Mouse (Mus musculus): ENCODE results near the gene Tm4sf20. TPM values are rescaled to one million over a fixed set of nuclear protein-coding genes. Genes with fewer than 3 reads are reported as not detected.
A peak's percentile ranks its signal among the peaks of the same experiment; 100 is the strongest.

Gene Tm4sf20
- polyA plus RNA-seq, 1 experiment from 2014 or later: 0.29 TPM

DNA sequence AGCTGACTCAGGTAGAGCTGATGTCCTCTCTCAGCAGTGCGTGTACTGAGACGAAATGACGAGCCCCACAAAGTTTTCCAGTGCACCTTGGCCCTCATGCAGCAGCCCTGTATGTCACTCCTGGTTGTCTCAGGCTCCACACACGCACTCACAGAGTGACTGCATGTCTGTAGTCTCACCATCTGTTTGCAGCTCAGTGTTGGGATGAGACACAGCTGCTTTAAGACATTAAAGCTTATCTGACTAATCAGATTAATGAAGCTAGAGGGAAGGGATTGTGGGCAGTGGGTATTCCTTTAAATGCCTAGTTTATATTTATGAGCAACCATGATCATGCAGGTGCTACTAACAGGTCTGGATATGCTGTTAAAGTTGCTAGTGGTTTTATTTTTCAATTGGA is 21.9 kb downstream of the Tm4sf20 start:
- peaks cover 7% of the 10 kb centered on the region for H3K36me3 ChIP-seq (ENCODE audit: control insufficient read depth, insufficient read depth, low read length)
- no peaks in the 10 kb centered on the region for H3K9me3 ChIP-seq (replicated peaks; ENCODE audit: control insufficient read depth, low read length)
- no peak overlapping the region for H3K4me3 ChIP-seq (ENCODE audit: low read depth, low read length)
- H3K27me3 ChIP-seq (ENCODE audit: control insufficient read depth, insufficient read depth, low read length): no peaks in the 10 kb centered on the region
- WGBS (ENCODE audit: insufficient replicate concordance): 88% methylated on average over 4 of the region's 4 CpGs
- ATAC-seq (replicated peaks; ENCODE audit: insufficient number of reproducible peaks, low FRiP score, low TSS enrichment): no peak
- no peak overlapping the region for H3K9ac ChIP-seq (ENCODE audit: low read depth, low read length)
- no peaks in the 10 kb centered on the region for H3K4me1 ChIP-seq (ENCODE audit: control insufficient read depth, insufficient read depth, low read length)
- H3K4me2 ChIP-seq: no peak overlapping the region
- no peak overlapping the region for H3K27ac ChIP-seq (ENCODE audit: low read depth, low read length)

DNA sequence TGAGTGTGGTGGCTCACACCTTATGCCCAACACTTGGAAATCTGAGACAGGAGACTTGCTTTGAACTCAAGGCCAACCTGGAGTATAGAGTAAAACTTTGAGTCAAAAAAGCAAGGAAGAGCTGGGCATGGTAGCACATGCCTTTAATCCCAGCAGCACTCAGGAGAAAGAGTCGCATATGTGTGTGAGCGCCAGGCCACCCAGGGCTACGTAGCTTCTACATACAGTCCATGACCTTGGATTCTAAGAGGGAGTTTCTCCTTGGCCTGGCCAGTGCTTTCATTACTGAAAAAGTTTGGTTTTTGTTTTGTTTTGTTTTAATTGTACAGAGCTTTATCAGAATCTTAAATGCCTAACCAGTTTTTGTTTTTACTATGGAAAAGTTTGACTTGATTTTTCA is 24.3 kb downstream of the Tm4sf20 start:
- Histone ChIP-seq H3K4me3 (ENCODE audit: low read depth, low read length) (no peak overlapping the region), H3K36me3 (ENCODE audit: control insufficient read depth, insufficient read depth, low read length) (peaks cover 5% of the 10 kb centered on the region; the same call in 1 of the 2 replicates), H3K4me1 (ENCODE audit: control insufficient read depth, insufficient read depth, low read length) (no peaks in the 10 kb centered on the region), H3K4me2 (no peak overlapping the region), H3K9me3 (replicated peaks; ENCODE audit: control insufficient read depth, low read length) (no peaks in the 10 kb centered on the region), H3K9ac (ENCODE audit: low read depth, low read length) (no peak overlapping the region), H3K27me3 (ENCODE audit: control insufficient read depth, insufficient read depth, low read length) (no peaks in the 10 kb centered on the region), H3K27ac (ENCODE audit: low read depth, low read length) (no peak overlapping the region)
- 86% methylated on average over 3 of the region's 3 CpGs for WGBS (ENCODE audit: insufficient replicate concordance)
- ATAC-seq (replicated peaks; ENCODE audit: insufficient number of reproducible peaks, low FRiP score, low TSS enrichment): no peak

DNA sequence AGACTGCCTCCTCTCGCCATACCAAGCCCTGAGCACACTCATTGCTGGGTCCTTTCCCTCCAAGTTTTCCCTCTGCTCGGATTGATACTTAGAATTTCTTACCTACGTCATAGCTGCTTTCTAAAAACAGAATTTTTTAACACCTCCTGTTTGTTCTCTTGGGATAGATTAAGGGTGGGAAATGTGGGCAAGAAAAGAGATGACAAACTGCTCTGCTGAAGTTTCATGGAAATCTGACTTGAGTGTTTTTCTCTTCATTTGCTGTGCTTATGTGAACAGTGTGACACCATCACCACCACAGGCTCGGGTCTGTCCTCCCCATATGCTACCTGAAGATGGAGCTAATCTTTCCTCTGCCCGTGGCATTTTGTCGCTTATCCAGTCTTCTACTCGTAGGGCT is 26.7 kb downstream of the Tm4sf20 start:
- H3K36me3 ChIP-seq (ENCODE audit: control insufficient read depth, insufficient read depth, low read length): peaks cover 3% of the 10 kb centered on the region; the same call in 1 of the 2 replicates

DNA sequence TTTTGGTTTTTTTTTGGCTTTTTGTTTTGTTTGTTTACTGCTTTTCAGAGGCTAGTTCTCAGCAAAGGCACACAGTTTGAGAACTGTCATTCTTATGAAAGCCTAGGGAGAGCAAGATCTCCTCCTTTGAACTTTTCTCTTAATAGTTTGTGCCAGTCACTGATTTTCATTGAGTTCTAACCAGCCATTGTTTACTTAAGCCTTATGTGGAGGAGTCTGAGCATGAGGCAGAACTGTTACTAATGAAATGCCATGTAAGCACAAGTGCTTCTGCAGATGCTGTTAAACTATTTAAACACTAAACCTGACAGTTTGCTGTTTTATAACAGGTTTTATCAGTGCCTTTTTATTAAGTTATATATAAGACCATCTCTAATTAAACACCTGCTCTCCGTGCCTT is 30.2 kb downstream of the Tm4sf20 start:
- 83% methylated on average over 1 of the region's 1 CpGs for WGBS (ENCODE audit: insufficient replicate concordance)
- Histone ChIP-seq H3K36me3 (ENCODE audit: control insufficient read depth, insufficient read depth, low read length) (peaks cover 6% of the 10 kb centered on the region), H3K4me1 (ENCODE audit: control insufficient read depth, insufficient read depth, low read length) (no peaks in the 10 kb centered on the region), H3K27ac (ENCODE audit: low read depth, low read length) (no peak overlapping the region), H3K4me3 (ENCODE audit: low read depth, low read length) (no peak overlapping the region), H3K9ac (ENCODE audit: low read depth, low read length) (no peak overlapping the region), H3K27me3 (ENCODE audit: control insufficient read depth, insufficient read depth, low read length) (no peaks in the 10 kb centered on the region), H3K9me3 (replicated peaks; ENCODE audit: control insufficient read depth, low read length) (no peaks in the 10 kb centered on the region), H3K4me2 (no peak overlapping the region)
- no peak for ATAC-seq (replicated peaks; ENCODE audit: insufficient number of reproducible peaks, low FRiP score, low TSS enrichment)

More for the DNA sequence above, 26.7 kb downstream of the Tm4sf20 start:
- no peaks in the 10 kb centered on the region for H3K27me3 ChIP-seq (ENCODE audit: control insufficient read depth, insufficient read depth, low read length)
- ATAC-seq (replicated peaks; ENCODE audit: insufficient number of reproducible peaks, low FRiP score, low TSS enrichment): no peak
- no peaks in the 10 kb centered on the region for H3K9me3 ChIP-seq (replicated peaks; ENCODE audit: control insufficient read depth, low read length)
- H3K4me3 ChIP-seq (ENCODE audit: low read depth, low read length): no peak overlapping the region
- H3K4me1 ChIP-seq (ENCODE audit: control insufficient read depth, insufficient read depth, low read length): no peaks in the 10 kb centered on the region
- no peak overlapping the region for H3K4me2 ChIP-seq
- H3K9ac ChIP-seq (ENCODE audit: low read depth, low read length): no peak overlapping the region
- H3K27ac ChIP-seq (ENCODE audit: low read depth, low read length): no peak overlapping the region
- WGBS (ENCODE audit: insufficient replicate concordance): 82% methylated on average over 7 of the region's 7 CpGs

DNA sequence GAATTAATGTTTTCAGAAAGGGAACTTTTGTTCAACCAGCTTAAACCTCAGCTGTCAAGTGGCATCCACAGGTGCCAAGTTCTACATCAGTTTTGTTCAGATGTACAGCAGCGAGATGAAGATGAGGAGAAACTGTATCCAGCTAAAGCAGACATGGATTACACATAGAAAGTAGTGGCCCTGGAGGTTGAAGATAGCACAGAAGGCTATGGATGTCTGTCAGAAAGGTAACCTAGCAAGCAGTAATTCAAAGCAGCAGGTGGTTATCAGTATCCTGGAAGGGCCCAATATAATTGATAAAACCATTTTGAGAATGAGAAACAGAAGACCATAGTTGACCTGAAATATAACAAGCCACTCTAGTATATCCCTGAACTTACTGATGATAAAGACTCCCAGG is 34.9 kb downstream of the Tm4sf20 start:
- Histone ChIP-seq H3K4me1 (ENCODE audit: control insufficient read depth, insufficient read depth, low read length) (no peaks in the 10 kb centered on the region), H3K9ac (ENCODE audit: low read depth, low read length) (no peak overlapping the region), H3K4me2 (no peak overlapping the region), H3K4me3 (ENCODE audit: low read depth, low read length) (no peak overlapping the region), H3K27me3 (ENCODE audit: control insufficient read depth, insufficient read depth, low read length) (no peaks in the 10 kb centered on the region), H3K9me3 (replicated peaks; ENCODE audit: control insufficient read depth, low read length) (no peaks in the 10 kb centered on the region), H3K36me3 (ENCODE audit: control insufficient read depth, insufficient read depth, low read length) (peaks cover 11% of the 10 kb centered on the region), H3K27ac (ENCODE audit: low read depth, low read length) (no peak overlapping the region)
- ATAC-seq (replicated peaks; ENCODE audit: insufficient number of reproducible peaks, low FRiP score, low TSS enrichment): no peak
- WGBS (ENCODE audit: insufficient replicate concordance): 90% methylated on average over 1 of the region's 1 CpGs

DNA sequence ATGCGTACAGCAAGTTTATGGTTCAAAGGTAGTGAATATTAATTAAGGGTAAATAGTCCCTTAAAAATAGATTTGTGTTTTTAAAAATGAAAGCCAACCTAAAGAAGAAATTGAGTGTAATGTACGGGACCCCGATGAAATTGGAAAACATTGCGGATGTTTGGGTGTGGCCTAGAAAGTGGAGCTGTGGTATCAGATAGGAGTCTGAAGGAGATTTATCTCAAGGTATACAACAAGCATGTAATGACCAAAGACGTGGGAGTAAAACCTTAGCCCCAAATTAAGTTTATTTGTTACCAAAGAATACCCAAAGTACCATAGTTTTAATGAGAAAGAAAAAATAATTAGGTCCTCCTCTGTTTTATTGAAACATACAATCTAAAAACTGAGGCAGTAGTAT is 41.8 kb downstream of the Tm4sf20 start:
- no peak overlapping the region for H3K4me2 ChIP-seq

GRCm38 (mm10) chr1:82725875-82726185 is 42.4 kb downstream of the Tm4sf20 start:
- no peak for ATAC-seq (replicated peaks; ENCODE audit: insufficient number of reproducible peaks, low FRiP score, low TSS enrichment)
- WGBS (ENCODE audit: insufficient replicate concordance): 52% methylated on average over 4 of the region's 4 CpGs

More for the DNA sequence above, 41.8 kb downstream of the Tm4sf20 start:
- Histone ChIP-seq H3K4me3 (ENCODE audit: low read depth, low read length) (no peak overlapping the region), H3K36me3 (ENCODE audit: control insufficient read depth, insufficient read depth, low read length) (peaks cover 4% of the 10 kb centered on the region; the same call in 1 of the 2 replicates), H3K9me3 (replicated peaks; ENCODE audit: control insufficient read depth, low read length) (no peaks in the 10 kb centered on the region), H3K9ac (ENCODE audit: low read depth, low read length) (no peak overlapping the region), H3K4me1 (ENCODE audit: control insufficient read depth, insufficient read depth, low read length) (peaks cover 10% of the 10 kb centered on the region; the same call in 1 of the 2 replicates), H3K27ac (ENCODE audit: low read depth, low read length) (no peak overlapping the region), H3K27me3 (ENCODE audit: control insufficient read depth, insufficient read depth, low read length) (no peaks in the 10 kb centered on the region)
- WGBS (ENCODE audit: insufficient replicate concordance): 84% methylated on average over 5 of the region's 5 CpGs
- ATAC-seq (replicated peaks; ENCODE audit: insufficient number of reproducible peaks, low FRiP score, low TSS enrichment): no peak

DNA sequence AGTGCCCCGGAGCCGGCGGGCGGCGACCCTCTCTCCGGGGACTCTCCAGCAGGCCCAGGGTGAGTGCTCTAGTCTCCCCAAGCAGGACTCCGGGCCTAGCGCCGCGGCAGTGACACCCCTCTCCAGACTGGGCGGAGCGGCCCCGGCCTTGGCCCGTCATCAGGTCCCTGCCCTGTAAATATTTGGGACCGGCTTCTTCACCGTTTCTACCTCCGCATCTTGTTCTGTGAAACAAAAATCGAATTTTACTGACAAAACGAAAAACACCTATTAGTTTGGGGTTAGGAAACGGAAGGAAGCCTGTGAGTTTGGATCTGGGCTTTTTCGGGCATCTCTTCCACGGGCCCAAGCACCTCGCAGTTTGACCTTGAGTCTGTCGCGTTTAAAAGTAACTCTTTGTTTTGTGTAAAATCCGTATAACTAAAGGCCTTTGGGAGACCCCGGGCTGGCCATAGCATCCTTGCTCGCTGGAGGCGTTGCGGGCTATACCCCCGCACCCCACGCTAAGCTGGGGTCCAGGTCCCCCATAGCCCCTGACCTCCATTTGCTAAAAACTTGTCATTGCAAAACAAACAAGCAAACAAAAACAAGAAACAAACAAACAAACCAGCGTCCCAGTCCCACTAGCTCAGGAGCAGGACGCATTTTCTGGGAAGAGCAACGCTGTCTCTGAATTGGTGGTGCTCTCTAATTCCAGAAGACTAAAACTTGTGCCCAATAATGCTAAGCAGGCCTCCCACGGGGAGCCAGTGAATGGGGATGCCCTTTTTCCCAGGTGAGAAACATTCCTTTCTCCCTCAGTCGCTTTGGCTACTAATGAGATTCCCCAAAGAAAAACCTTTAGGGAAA is 43.0 kb downstream of the Tm4sf20 start:
- H3K4me3 ChIP-seq (ENCODE audit: low read depth, low read length): peak overlapping the region; percentile 86
- peak overlapping the region; percentile 46; the same call in 1 of the 2 replicates for H3K27ac ChIP-seq (ENCODE audit: low read depth, low read length)
- peak overlapping the region; percentile 93 for H3K9ac ChIP-seq (ENCODE audit: low read depth, low read length)
- H3K4me2 ChIP-seq: peak overlapping the region; percentile 84
- peak; percentile 95 for ATAC-seq (replicated peaks; ENCODE audit: insufficient number of reproducible peaks, low FRiP score, low TSS enrichment)
- H3K4me1 ChIP-seq (ENCODE audit: control insufficient read depth, insufficient read depth, low read length): peaks cover 10% of the 10 kb centered on the region; the same call in 1 of the 2 replicates
- no peaks in the 10 kb centered on the region for H3K9me3 ChIP-seq (replicated peaks; ENCODE audit: control insufficient read depth, low read length)
- 2% methylated on average over 37 of the region's 37 CpGs for WGBS (ENCODE audit: insufficient replicate concordance)
- H3K36me3 ChIP-seq (ENCODE audit: control insufficient read depth, insufficient read depth, low read length): peaks cover 4% of the 10 kb centered on the region; the same call in 1 of the 2 replicates
- no peaks in the 10 kb centered on the region for H3K27me3 ChIP-seq (ENCODE audit: control insufficient read depth, insufficient read depth, low read length)

More at GRCm38 (mm10) chr1:82725875-82726185, 42.4 kb downstream of the Tm4sf20 start:
- no peaks in the 10 kb centered on the region for H3K9me3 ChIP-seq (replicated peaks; ENCODE audit: control insufficient read depth, low read length)
- H3K4me1 ChIP-seq (ENCODE audit: control insufficient read depth, insufficient read depth, low read length): peaks cover 10% of the 10 kb centered on the region; the same call in 1 of the 2 replicates
- H3K27ac ChIP-seq (ENCODE audit: low read depth, low read length): no peak overlapping the region
- no peaks in the 10 kb centered on the region for H3K27me3 ChIP-seq (ENCODE audit: control insufficient read depth, insufficient read depth, low read length)
- H3K4me2 ChIP-seq: peak overlapping the region; percentile 84
- H3K4me3 ChIP-seq (ENCODE audit: low read depth, low read length): peak overlapping the region; percentile 86
- peaks cover 4% of the 10 kb centered on the region; the same call in 1 of the 2 replicates for H3K36me3 ChIP-seq (ENCODE audit: control insufficient read depth, insufficient read depth, low read length)
- H3K9ac ChIP-seq (ENCODE audit: low read depth, low read length): peak overlapping the region; percentile 93
